Mouse (Mus musculus) hindbrain, embryonic 16.5 days (tissue): ENCODE measurements at regions not wholly inside any gene's neighbourhood (a gene's known extent, or its start where the extent isn't known, plus 50 kb on each side); places are given as distances from the start of the nearest gene placed in this dataset.

Source experiments
- ATAC-seq: fragments of 200-750 bp; cut with Nextera tagmentation; 2 replicates; pipeline ENCODE4 v1.8.0; 2017; ENCODE audit warnings: moderate TSS enrichment, moderate library complexity
- H3K27ac ChIP-seq: fragments of 300-500 bp; sonication (generic); 2 replicates; pipeline ENCODE4 v1.5.1; 2014; ENCODE audit warnings: low read depth, mild to moderate bottlenecking, control low read depth, low read length, moderate library complexity
- H3K27me3 ChIP-seq: fragments of 300-500 bp; sonication (generic); replicated peaks from 2 replicates; pipeline ENCODE4 v1.6.1; 2014; ENCODE audit warnings: low read length; ENCODE audit not compliant: control insufficient read depth, insufficient read depth
- H3K36me3 ChIP-seq: fragments of 300-500 bp; sonication (generic); 2 replicates; pipeline ENCODE4 v1.6.1; 2014; ENCODE audit warnings: mild to moderate bottlenecking, low read length, moderate library complexity, mixed read lengths; ENCODE audit not compliant: control insufficient read depth, insufficient read depth
- H3K4me1 ChIP-seq: fragments of 300-500 bp; sonication (generic); 2 replicates; pipeline ENCODE4 v1.6.1; 2014; ENCODE audit warnings: low read depth, low read length; ENCODE audit not compliant: control insufficient read depth, insufficient read depth
- H3K4me2 ChIP-seq: fragments of 300-500 bp; sonication (generic); 2 replicates; pipeline ENCODE4 v1.6.1; 2014; ENCODE audit warnings: mild to moderate bottlenecking, low read length, control low read depth, moderate library complexity
- H3K4me3 ChIP-seq: fragments of 300-500 bp; sonication (generic); 2 replicates; pipeline ENCODE4 v1.5.1; 2014; ENCODE audit warnings: mild to moderate bottlenecking, low read length, control low read depth, moderate library complexity
- H3K9ac ChIP-seq: fragments of 300-500 bp; sonication (generic); 2 replicates; pipeline ENCODE4 v1.6.1; 2014; ENCODE audit warnings: low read depth, mild to moderate bottlenecking, control low read depth, low read length, moderate library complexity
- H3K9me3 ChIP-seq: fragments of 300-500 bp; sonication (generic); 2 replicates; pipeline ENCODE4 v1.6.1; 2014; ENCODE audit warnings: mild to moderate bottlenecking, low read length, moderate library complexity; ENCODE audit not compliant: control insufficient read depth
- WGBS: fragments of 180-500 bp; shearing (Covaris S2); extraction: QIAGEN DNeasy Blood & Tissue Kit; methylation state at CpG from one replicate; pipeline ENCODE4 v1.1.7; 2014; 5-methylcytosine and 5-hydroxymethylcytosine counted together

GRCm38 (mm10) chr2:172793991-172794390 lies 146.1 kb downstream of the Bmp7 start:
- no peak overlapping the region for H3K4me3 ChIP-seq
- WGBS, result 84% methylated on average over 8 of the region's 8 CpGs
- H3K27ac ChIP-seq, result no peak overlapping the region
- H3K9me3 ChIP-seq, result no peaks in the 10 kb centered on the region
- peaks cover 10% of the 10 kb centered on the region for H3K27me3 ChIP-seq
- no peaks in the 10 kb centered on the region for H3K36me3 ChIP-seq
- no peak overlapping the region for H3K4me2 ChIP-seq
- peaks cover 3% of the 10 kb centered on the region for H3K4me1 ChIP-seq
- no peak overlapping the region for H3K9ac ChIP-seq
- ATAC-seq, result no peak

GRCm38 (mm10) chr2:172794771-172795170 lies 145.3 kb downstream of the Bmp7 start:
- no peak overlapping the region for H3K4me2 ChIP-seq
- 87% methylated on average over 10 of the region's 10 CpGs for WGBS
- H3K27ac ChIP-seq, result no peak overlapping the region
- H3K9ac ChIP-seq, result no peak overlapping the region
- peaks cover 6% of the 10 kb centered on the region for H3K27me3 ChIP-seq
- no peaks in the 10 kb centered on the region for H3K9me3 ChIP-seq
- H3K4me1 ChIP-seq, result peaks cover 3% of the 10 kb centered on the region
- no peaks in the 10 kb centered on the region for H3K36me3 ChIP-seq
- ATAC-seq, result no peak
- no peak overlapping the region for H3K4me3 ChIP-seq

GRCm38 (mm10) chr2:172796104-172796503 lies 144.0 kb downstream of the Bmp7 start:
- no peaks in the 10 kb centered on the region; the same call in 1 of the 2 replicates for H3K27me3 ChIP-seq
- no peak overlapping the region for H3K27ac ChIP-seq
- ATAC-seq, result no peak
- H3K4me2 ChIP-seq, result no peak overlapping the region
- peaks cover 3% of the 10 kb centered on the region for H3K4me1 ChIP-seq
- H3K9ac ChIP-seq, result no peak overlapping the region
- 62% methylated on average over 6 of the region's 6 CpGs for WGBS
- H3K9me3 ChIP-seq, result no peaks in the 10 kb centered on the region
- no peaks in the 10 kb centered on the region for H3K36me3 ChIP-seq
- H3K4me3 ChIP-seq, result no peak overlapping the region

- 28% methylated on average over 6 of the region's 6 CpGs for WGBS
- ATAC-seq, result no peak
- Histone ChIP-seq H3K9me3 (no peaks in the 10 kb centered on the region), H3K4me1 (peaks cover 3% of the 10 kb centered on the region), H3K4me3 (no peak overlapping the region), H3K4me2 (no peak overlapping the region), H3K9ac (no peak overlapping the region), H3K36me3 (no peaks in the 10 kb centered on the region), H3K27ac (no peak overlapping the region), H3K27me3 (no peaks in the 10 kb centered on the region; the same call in 1 of the 2 replicates)
These were observed 143.2 kb downstream of the Bmp7 start for GRCm38 (mm10) chr2:172796955-172797354.

GRCm38 (mm10) chr2:172799951-172800350 lies 140.2 kb downstream of the Bmp7 start:
- Histone ChIP-seq H3K9ac (no peak overlapping the region), H3K4me1 (no peaks in the 10 kb centered on the region), H3K27ac (no peak overlapping the region), H3K36me3 (no peaks in the 10 kb centered on the region), H3K9me3 (no peaks in the 10 kb centered on the region), H3K27me3 (no peaks in the 10 kb centered on the region; the same call in 1 of the 2 replicates), H3K4me2 (no peak overlapping the region), H3K4me3 (no peak overlapping the region)
- 28% methylated on average over 10 of the region's 10 CpGs for WGBS
- ATAC-seq, result no peak

- no peak overlapping the region for H3K4me3 ChIP-seq
- H3K4me2 ChIP-seq, result no peak overlapping the region
- no peaks in the 10 kb centered on the region for H3K9me3 ChIP-seq
- no peak overlapping the region for H3K9ac ChIP-seq
- H3K4me1 ChIP-seq, result no peaks in the 10 kb centered on the region
- no peaks in the 10 kb centered on the region for H3K36me3 ChIP-seq
- ATAC-seq, result no peak
- 58% methylated on average over 9 of the region's 9 CpGs for WGBS
- H3K27me3 ChIP-seq, result no peaks in the 10 kb centered on the region; the same call in 1 of the 2 replicates
- H3K27ac ChIP-seq, result no peak overlapping the region
These were observed 139.3 kb downstream of the Bmp7 start for GRCm38 (mm10) chr2:172800801-172801200.

GRCm38 (mm10) chr2:172801804-172802203 lies 138.3 kb downstream of the Bmp7 start:
- no peak overlapping the region for H3K4me3 ChIP-seq
- no peak for ATAC-seq
- no peaks in the 10 kb centered on the region; the same call in 1 of the 2 replicates for H3K27me3 ChIP-seq
- no peak overlapping the region for H3K9ac ChIP-seq
- 53% methylated on average over 4 of the region's 4 CpGs for WGBS
- H3K4me2 ChIP-seq, result no peak overlapping the region
- no peaks in the 10 kb centered on the region for H3K9me3 ChIP-seq
- no peaks in the 10 kb centered on the region for H3K4me1 ChIP-seq
- H3K36me3 ChIP-seq, result no peaks in the 10 kb centered on the region
- H3K27ac ChIP-seq, result no peak overlapping the region

GRCm38 (mm10) chr2:172807446-172807845 lies 132.7 kb downstream of the Bmp7 start:
- Histone ChIP-seq H3K9ac (no peak overlapping the region), H3K9me3 (peaks cover 3% of the 10 kb centered on the region; the same call in 1 of the 2 replicates), H3K4me1 (no peaks in the 10 kb centered on the region), H3K4me2 (no peak overlapping the region), H3K27me3 (no peaks in the 10 kb centered on the region), H3K27ac (no peak overlapping the region), H3K36me3 (no peaks in the 10 kb centered on the region), H3K4me3 (no peak overlapping the region)
- WGBS, result 66% methylated on average over 4 of the region's 4 CpGs
- no peak for ATAC-seq

- peaks cover 3% of the 10 kb centered on the region; the same call in 1 of the 2 replicates for H3K9me3 ChIP-seq
- no peak overlapping the region for H3K4me2 ChIP-seq
- 88% methylated on average over 2 of the region's 2 CpGs for WGBS
- H3K9ac ChIP-seq, result no peak overlapping the region
- no peak overlapping the region for H3K27ac ChIP-seq
- no peaks in the 10 kb centered on the region for H3K4me1 ChIP-seq
- H3K36me3 ChIP-seq, result no peaks in the 10 kb centered on the region
- no peaks in the 10 kb centered on the region for H3K27me3 ChIP-seq
- no peak overlapping the region for H3K4me3 ChIP-seq
- no peak for ATAC-seq
These were observed 130.8 kb downstream of the Bmp7 start for GRCm38 (mm10) chr2:172809306-172809705.

- H3K4me1 ChIP-seq, result no peaks in the 10 kb centered on the region
- no peak overlapping the region for H3K9ac ChIP-seq
- no peaks in the 10 kb centered on the region for H3K27me3 ChIP-seq
- H3K4me2 ChIP-seq, result no peak overlapping the region
- WGBS, result 77% methylated on average over 11 of the region's 11 CpGs
- peaks cover 3% of the 10 kb centered on the region; the same call in 1 of the 2 replicates for H3K9me3 ChIP-seq
- no peak overlapping the region for H3K4me3 ChIP-seq
- H3K27ac ChIP-seq, result no peak overlapping the region
- H3K36me3 ChIP-seq, result no peaks in the 10 kb centered on the region
- ATAC-seq, result no peak
These were observed 126.8 kb downstream of the Bmp7 start for GRCm38 (mm10) chr2:172813319-172813718.
